Mouse (Mus musculus): Measurements from ENCODE around the gene Nck1. TPM values are rescaled to one million over a fixed set of nuclear protein-coding genes. Genes with fewer than 3 reads are reported as not detected.

Gene Nck1
- polyA plus RNA-seq (2011; ENCODE audit: insufficient read depth, insufficient read length, low replicate concordance, missing spikeins) = 13.2 and 21.5 TPM in 2 replicates

- WGBS = under 1% methylated on average over 93 of the region's 93 CpGs
- TF ChIP-seq POLR2A (IDR thresholded peaks at IDR 0.05; ENCODE audit: borderline replicate concordance, control insufficient read depth, low read depth, low read length) = peak; percentile 46; the same call in 1 of the 2 replicates
- TF ChIP-seq CTCF (IDR thresholded peaks at IDR 0.05; ENCODE audit: control insufficient read depth, insufficient read depth, low read length) = peak; percentile 51; the same call in 1 of the 2 replicates
- Histone ChIP-seq H3K4me3 (replicated peaks; ENCODE audit: control insufficient read depth, low read depth, low read length) (peak within 1 kb of the TSS; percentile 100), H3K27ac (ENCODE audit: control insufficient read depth, insufficient read depth, low read depth, low read length, poor library complexity) (peak within 1 kb of the TSS; percentile 100), H3K4me1 (ENCODE audit: control insufficient read depth, insufficient read depth, low read length) (no peaks in the 10 kb centered on the region; the same call in 1 of the 2 replicates)
Observed at GRCm38 (mm10) chr9:100545715-100546593, at the start of gene Nck1. Gene Nck1 (minus strand): TSS chr9:100546134.

- Histone ChIP-seq H3K4me3 (replicated peaks; ENCODE audit: control insufficient read depth, low read depth, low read length) (no peak overlapping the region), H3K27ac (ENCODE audit: control insufficient read depth, insufficient read depth, low read depth, low read length, poor library complexity) (no peak overlapping the region), H3K4me1 (ENCODE audit: control insufficient read depth, insufficient read depth, low read length) (no peaks in the 10 kb centered on the region; the same call in 1 of the 2 replicates)
- TF ChIP-seq POLR2A (IDR thresholded peaks at IDR 0.05; ENCODE audit: borderline replicate concordance, control insufficient read depth, low read depth, low read length) (no peak), CTCF (IDR thresholded peaks at IDR 0.05; ENCODE audit: control insufficient read depth, insufficient read depth, low read length) (no peak)
- 12% methylated on average over 4 of the region's 4 CpGs for WGBS
Observed at GRCm38 (mm10) chr9:100590462-100590861, 44.5 kb upstream of the Nck1 start.

DNA sequence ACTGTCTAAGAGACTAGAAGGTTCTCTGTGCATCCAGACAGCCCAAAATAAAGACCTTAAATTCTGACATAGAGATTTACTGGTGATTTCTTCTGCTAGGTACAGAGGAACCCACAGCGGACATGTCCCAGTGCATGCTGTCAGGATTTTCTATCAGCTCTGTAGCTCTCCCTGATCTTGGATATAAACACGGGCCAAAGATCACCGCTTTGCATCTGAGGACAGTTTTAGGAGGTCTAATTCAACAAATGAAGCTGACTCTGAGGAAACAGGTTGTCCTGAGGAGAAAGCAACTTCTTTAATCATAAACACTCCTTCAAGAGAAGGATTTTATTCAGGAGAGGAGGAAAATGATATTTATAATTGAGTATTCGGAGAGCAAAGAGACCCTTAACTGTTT is 38.1 kb upstream of the Nck1 start:
- WGBS = 88% methylated on average over 4 of the region's 4 CpGs
- Histone ChIP-seq H3K4me3 (replicated peaks; ENCODE audit: control insufficient read depth, low read depth, low read length) (no peak overlapping the region), H3K4me1 (ENCODE audit: control insufficient read depth, insufficient read depth, low read length) (no peaks in the 10 kb centered on the region), H3K27ac (ENCODE audit: control insufficient read depth, insufficient read depth, low read depth, low read length, poor library complexity) (no peak overlapping the region)
- no peak for TF ChIP-seq POLR2A (IDR thresholded peaks at IDR 0.05; ENCODE audit: borderline replicate concordance, control insufficient read depth, low read depth, low read length)
- TF ChIP-seq CTCF (IDR thresholded peaks at IDR 0.05; ENCODE audit: control insufficient read depth, insufficient read depth, low read length) = no peak

- no peaks in the 10 kb centered on the region for H3K4me1 ChIP-seq (ENCODE audit: control insufficient read depth, insufficient read depth, low read length)
- no peak overlapping the region for H3K27ac ChIP-seq (ENCODE audit: control insufficient read depth, insufficient read depth, low read depth, low read length, poor library complexity)
- H3K4me3 ChIP-seq (replicated peaks; ENCODE audit: control insufficient read depth, low read depth, low read length) = no peak overlapping the region
- no peak for TF ChIP-seq POLR2A (IDR thresholded peaks at IDR 0.05; ENCODE audit: borderline replicate concordance, control insufficient read depth, low read depth, low read length)
- 66% methylated on average over 13 of the region's 13 CpGs for WGBS
Observed at GRCm38 (mm10) chr9:100582883-100583575, 37.1 kb upstream of the Nck1 start.

DNA sequence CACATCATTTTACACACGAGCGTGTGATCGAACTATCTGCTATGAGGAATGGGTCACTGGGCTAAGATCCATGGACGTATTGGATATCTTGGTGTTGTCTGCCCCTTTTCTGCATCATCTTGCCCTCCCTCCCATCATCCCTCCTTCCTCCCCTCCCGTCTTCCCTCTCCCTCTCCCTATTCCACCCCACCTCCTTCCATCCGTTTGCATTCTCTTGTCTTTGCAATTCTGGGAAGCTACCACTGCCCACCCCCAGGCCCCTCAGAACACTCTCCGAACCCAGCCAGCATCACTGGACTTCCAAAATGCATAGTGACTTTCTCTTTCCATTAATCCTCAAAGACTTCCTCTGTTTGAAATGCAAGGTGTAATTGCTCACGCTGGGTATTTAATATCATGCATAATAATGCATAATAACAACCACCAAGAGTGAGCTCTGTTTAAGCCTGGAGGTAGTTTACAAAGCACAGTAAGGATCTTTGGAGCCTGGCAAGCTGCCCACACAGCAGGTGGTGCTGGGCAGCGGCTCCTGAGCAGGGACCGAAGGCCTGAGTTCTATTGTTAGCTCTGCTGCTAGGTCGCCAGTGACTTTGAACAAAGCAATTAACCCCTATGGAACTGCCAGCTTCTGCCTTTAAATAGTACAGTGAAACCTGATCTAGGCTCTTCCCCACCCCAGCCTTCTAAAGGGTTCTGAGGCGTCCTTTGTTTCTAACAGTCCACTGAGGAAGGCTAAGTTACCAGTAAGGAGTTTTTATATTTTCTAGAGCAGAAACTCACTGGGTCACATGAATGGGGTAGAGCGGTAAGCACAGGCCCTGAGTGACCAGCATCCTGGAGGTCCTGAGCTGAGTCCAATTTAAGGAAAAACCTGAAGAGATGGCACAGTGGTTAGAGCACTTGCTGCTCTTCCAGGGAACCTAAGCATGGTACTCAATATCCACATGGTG is 35.9 kb upstream of the Nck1 start:
- H3K27ac ChIP-seq (ENCODE audit: control insufficient read depth, insufficient read depth, low read depth, low read length, poor library complexity) = no peak overlapping the region
- WGBS = 80% methylated on average over 13 of the region's 13 CpGs
- TF ChIP-seq CTCF (IDR thresholded peaks at IDR 0.05; ENCODE audit: control insufficient read depth, insufficient read depth, low read length) = no peak
- no peak for TF ChIP-seq POLR2A (IDR thresholded peaks at IDR 0.05; ENCODE audit: borderline replicate concordance, control insufficient read depth, low read depth, low read length)
- no peaks in the 10 kb centered on the region for H3K4me1 ChIP-seq (ENCODE audit: control insufficient read depth, insufficient read depth, low read length)
- H3K4me3 ChIP-seq (replicated peaks; ENCODE audit: control insufficient read depth, low read depth, low read length) = no peak overlapping the region

DNA sequence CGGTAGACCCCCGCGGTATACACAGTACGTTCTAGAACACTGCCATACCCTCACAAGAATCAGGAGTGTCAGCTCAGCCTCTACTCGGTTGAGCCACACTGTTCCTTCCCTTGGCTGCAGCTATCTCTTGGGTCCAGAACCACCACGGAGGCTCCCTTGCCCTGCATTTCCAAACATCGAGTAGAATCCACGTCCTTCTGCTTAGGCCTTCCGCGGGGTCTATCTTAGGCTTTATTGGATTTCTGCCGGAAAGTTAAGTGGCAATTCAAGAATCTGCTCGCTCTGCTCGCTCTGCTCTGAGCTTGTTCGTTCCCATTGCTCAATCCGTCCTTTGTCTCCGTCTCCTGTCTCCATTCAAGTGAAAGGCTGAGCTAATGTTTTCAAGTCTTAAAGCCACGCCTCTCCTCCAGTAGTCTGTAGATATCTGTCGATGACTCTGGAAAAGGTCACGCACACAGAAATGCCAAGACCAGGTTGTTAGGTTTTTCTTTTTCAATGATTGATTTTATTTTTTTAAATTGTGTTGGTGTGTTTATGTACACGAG is 34.3 kb upstream of the Nck1 start:
- 79% methylated on average over 20 of the region's 20 CpGs for WGBS
- no peaks in the 10 kb centered on the region for H3K4me1 ChIP-seq (ENCODE audit: control insufficient read depth, insufficient read depth, low read length)

GRCm38 (mm10) chr9:100573942-100574341 is 28.0 kb upstream of the Nck1 start:
- 56% methylated on average over 5 of the region's 5 CpGs for WGBS
- Histone ChIP-seq H3K4me3 (replicated peaks; ENCODE audit: control insufficient read depth, low read depth, low read length) (no peak overlapping the region), H3K4me1 (ENCODE audit: control insufficient read depth, insufficient read depth, low read length) (no peaks in the 10 kb centered on the region), H3K27ac (ENCODE audit: control insufficient read depth, insufficient read depth, low read depth, low read length, poor library complexity) (no peak overlapping the region)
- no peak for TF ChIP-seq POLR2A (IDR thresholded peaks at IDR 0.05; ENCODE audit: borderline replicate concordance, control insufficient read depth, low read depth, low read length)
- TF ChIP-seq CTCF (IDR thresholded peaks at IDR 0.05; ENCODE audit: control insufficient read depth, insufficient read depth, low read length) = no peak

More for the DNA sequence above, 34.3 kb upstream of the Nck1 start:
- TF ChIP-seq CTCF (IDR thresholded peaks at IDR 0.05; ENCODE audit: control insufficient read depth, insufficient read depth, low read length) (no peak), POLR2A (IDR thresholded peaks at IDR 0.05; ENCODE audit: borderline replicate concordance, control insufficient read depth, low read depth, low read length) (no peak)
- Histone ChIP-seq H3K4me3 (replicated peaks; ENCODE audit: control insufficient read depth, low read depth, low read length) (no peak overlapping the region), H3K27ac (ENCODE audit: control insufficient read depth, insufficient read depth, low read depth, low read length, poor library complexity) (no peak overlapping the region)

Measured in bone marrow, adult 2 months (tissue).